Mouse (Mus musculus): ENCODE results near the gene Ripor3.

DNA sequence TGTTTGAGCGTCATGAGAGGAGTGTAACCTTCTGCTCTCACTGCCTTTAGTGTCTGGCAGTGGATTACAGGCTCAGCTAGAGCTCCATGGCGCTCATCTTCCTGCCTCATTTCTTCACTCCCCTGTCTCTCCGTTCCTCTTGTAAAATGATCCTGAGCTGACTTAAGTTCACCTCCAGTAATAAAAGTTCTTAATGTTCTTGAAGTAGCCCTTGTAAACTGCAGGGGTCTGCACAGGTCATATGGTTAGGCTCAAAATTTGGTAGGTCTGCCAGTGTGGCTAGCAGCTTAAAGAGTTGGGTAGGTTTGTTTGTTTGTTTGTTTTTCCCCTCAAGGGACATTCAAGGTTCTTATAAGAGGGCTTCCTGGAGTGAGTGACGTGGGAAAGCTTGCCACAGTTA is 71.2 kb downstream of the Ripor3 start:
- no peak for TF ChIP-seq CTCF (IDR thresholded peaks at IDR 0.05; ENCODE audit: extremely low read depth, insufficient read depth, insufficient read length, insufficient replicate concordance)
- no peak for TF ChIP-seq POLR2A (IDR thresholded peaks at IDR 0.05; ENCODE audit: low read depth, low read length)

All from spleen, adult 2 months (tissue).